Mouse (Mus musculus): ENCODE measurements around the gene Mmrn2. TPM values are rescaled to one million over a fixed set of nuclear protein-coding genes. Genes with fewer than 3 reads are reported as not detected.

The Mmrn2 gene
- polyA plus RNA-seq, 1 experiment = 19.4 TPM

DNA sequence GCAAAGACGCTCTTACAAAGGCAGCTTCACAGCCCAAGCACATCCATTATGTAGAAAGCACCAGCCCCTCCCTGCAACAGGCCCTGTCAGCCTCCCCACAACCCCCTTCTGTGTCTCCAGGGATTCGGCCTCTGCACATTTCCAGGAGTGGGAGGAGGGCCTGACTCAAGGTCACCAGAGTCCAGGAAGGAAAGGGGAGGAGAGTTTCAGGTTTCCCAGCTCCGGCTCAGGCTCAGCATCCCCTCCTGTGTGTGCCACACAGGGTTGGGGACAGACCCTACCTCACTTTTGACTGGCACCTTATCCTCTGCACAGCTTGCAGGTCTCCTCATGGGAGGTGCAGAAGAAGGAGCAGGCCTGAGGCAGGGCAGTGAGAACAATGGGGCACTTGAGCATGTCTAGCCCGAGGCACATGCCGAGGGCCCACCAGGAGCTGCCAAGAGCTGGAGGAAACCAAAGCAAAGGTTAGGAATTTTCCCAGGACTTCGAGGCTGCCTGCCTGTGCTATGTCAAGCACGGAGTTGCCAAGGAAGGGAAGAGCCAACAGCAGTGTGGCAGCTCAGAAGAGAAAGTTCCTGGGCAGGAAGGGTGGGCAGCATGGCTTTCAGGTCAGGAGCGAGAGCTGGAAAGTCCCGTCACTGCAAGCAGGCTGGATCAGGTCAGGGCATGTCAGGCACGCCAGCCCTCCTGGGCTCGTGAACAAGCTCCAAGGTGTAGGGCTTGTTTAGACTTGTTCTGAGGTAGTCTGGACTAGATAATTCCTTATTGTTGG lies 3.5 kb downstream of the Mmrn2 start:
- TF ChIP-seq CTCF (conservative IDR thresholded peaks at IDR 0.05; ENCODE audit: insufficient read depth, insufficient read length, low read depth, low read length) (no peak), POLR2A (IDR thresholded peaks at IDR 0.05; ENCODE audit: low read depth, low read length) (peak; percentile 24)
- peak overlapping the region; percentile 84 for H3K27ac ChIP-seq (ENCODE audit: insufficient read depth, low read depth, low read length)
- no peaks in the 10 kb centered on the region for H3K36me3 ChIP-seq (ENCODE audit: control insufficient read depth, insufficient read depth, low read length)
- H3K4me3 ChIP-seq (ENCODE audit: insufficient read depth, low read depth, low read length) = peak overlapping the region; percentile 39; the same call in 1 of the 2 replicates
- no peaks in the 10 kb centered on the region for H3K4me1 ChIP-seq (ENCODE audit: control insufficient read depth, insufficient read depth, low read length)
- 31% methylated on average over 11 of the region's 11 CpGs for WGBS
- DNase-seq = peak; percentile 87
- no peaks in the 10 kb centered on the region for H3K27me3 ChIP-seq (replicated peaks; ENCODE audit: control insufficient read depth, insufficient read depth, low read length)

DNA sequence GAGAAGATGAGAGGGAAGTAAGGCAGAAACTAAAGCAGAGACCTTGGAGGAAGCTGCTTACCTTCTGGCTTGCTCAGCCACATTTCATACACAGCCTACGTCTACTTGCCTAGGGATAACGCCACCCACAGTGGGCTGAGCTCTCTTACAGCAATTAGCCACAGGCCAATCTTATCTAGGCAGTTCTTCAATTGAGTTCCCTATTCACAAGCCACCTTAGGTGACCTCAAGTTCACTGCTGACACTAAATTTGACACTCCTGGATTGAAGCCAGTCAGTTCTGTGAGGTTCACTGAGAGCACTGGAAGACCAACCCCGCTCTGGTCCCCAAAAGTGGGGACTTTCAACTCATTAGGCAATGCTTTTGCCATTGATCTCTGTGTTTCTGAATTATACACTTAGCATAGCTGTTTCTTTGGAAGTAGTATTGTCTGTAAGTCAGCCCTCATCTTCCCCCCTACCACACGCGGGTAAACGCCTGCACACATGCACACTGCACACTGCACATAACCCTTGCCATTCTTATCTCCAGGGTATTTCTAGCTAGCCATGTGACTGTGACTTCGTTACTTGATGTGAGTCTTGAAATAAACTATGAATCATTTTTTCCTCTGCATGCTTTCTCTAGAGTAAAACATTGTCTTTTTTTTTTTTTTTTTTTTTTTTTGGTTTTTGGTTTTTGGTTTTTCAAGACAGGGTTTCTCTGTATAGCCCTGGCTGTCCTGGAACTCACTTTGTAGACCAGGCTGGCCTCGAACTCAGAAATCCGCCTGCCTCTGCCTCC lies 7.8 kb downstream of the Mmrn2 start:
- WGBS = 87% methylated on average over 9 of the region's 9 CpGs
- Histone ChIP-seq H3K27me3 (replicated peaks; ENCODE audit: control insufficient read depth, insufficient read depth, low read length) (no peaks in the 10 kb centered on the region), H3K4me1 (ENCODE audit: control insufficient read depth, insufficient read depth, low read length) (no peaks in the 10 kb centered on the region), H3K27ac (ENCODE audit: insufficient read depth, low read depth, low read length) (no peak overlapping the region), H3K4me3 (ENCODE audit: insufficient read depth, low read depth, low read length) (no peak overlapping the region), H3K36me3 (ENCODE audit: control insufficient read depth, insufficient read depth, low read length) (no peaks in the 10 kb centered on the region)
- no peak for DNase-seq
- TF ChIP-seq CTCF (conservative IDR thresholded peaks at IDR 0.05; ENCODE audit: insufficient read depth, insufficient read length, low read depth, low read length) (no peak), POLR2A (IDR thresholded peaks at IDR 0.05; ENCODE audit: low read depth, low read length) (no peak)

DNA sequence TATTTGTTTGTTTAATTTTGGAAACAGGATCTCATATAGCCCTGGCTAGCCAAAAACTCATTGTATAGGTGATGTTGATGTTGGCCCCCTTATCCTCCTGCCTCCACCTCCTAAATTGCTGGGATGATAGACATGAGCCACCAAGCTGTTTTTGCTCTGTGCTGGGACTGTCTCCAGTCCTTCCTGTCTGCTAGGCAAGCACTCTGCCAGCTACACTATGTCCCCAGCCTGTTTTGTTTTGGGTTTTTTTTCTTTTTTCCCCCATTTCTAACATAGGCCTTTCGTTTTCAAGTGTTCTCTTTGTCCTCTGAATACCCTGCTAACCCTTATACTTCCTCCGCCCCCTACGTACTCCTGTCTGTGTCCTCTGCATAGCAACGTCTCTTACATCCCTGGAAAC lies 18.0 kb downstream of the Mmrn2 start:
- DNase-seq = no peak
- 69% methylated on average over 4 of the region's 4 CpGs for WGBS
- no peak overlapping the region for H3K27ac ChIP-seq (ENCODE audit: insufficient read depth, low read depth, low read length)

DNA sequence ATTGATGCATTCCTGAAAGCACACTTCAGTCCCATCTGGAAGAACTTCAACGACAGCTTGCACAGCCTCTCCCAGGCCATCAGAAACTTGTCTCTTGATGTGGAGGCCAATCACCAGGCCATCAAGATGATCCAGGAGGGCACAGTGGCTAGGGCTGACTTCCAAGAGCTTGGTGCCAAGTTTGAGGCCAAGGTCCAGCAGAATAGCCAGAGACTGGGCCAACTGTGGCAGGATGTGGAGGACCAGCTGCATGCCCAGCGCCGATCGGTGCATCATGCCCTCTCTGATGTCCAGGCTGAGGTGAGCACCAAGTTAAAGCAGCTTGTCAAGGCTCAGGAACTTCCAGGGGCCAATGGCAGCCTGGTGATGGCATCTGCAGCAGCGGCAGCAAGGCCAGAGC lies 22.6 kb downstream of the Mmrn2 start:
- 75% methylated on average over 5 of the region's 5 CpGs for WGBS
- TF ChIP-seq CTCF (conservative IDR thresholded peaks at IDR 0.05; ENCODE audit: insufficient read depth, insufficient read length, low read depth, low read length) (no peak), POLR2A (IDR thresholded peaks at IDR 0.05; ENCODE audit: low read depth, low read length) (no peak)
- DNase-seq = peak; percentile 77

More for the DNA sequence above, 18.0 kb downstream of the Mmrn2 start:
- no peaks in the 10 kb centered on the region for H3K36me3 ChIP-seq (ENCODE audit: control insufficient read depth, insufficient read depth, low read length)
- no peak overlapping the region for H3K4me3 ChIP-seq (ENCODE audit: insufficient read depth, low read depth, low read length)
- H3K27me3 ChIP-seq (replicated peaks; ENCODE audit: control insufficient read depth, insufficient read depth, low read length) = no peaks in the 10 kb centered on the region
- no peaks in the 10 kb centered on the region for H3K4me1 ChIP-seq (ENCODE audit: control insufficient read depth, insufficient read depth, low read length)
- TF ChIP-seq POLR2A (IDR thresholded peaks at IDR 0.05; ENCODE audit: low read depth, low read length) (no peak), CTCF (conservative IDR thresholded peaks at IDR 0.05; ENCODE audit: insufficient read depth, insufficient read length, low read depth, low read length) (no peak)

DNA sequence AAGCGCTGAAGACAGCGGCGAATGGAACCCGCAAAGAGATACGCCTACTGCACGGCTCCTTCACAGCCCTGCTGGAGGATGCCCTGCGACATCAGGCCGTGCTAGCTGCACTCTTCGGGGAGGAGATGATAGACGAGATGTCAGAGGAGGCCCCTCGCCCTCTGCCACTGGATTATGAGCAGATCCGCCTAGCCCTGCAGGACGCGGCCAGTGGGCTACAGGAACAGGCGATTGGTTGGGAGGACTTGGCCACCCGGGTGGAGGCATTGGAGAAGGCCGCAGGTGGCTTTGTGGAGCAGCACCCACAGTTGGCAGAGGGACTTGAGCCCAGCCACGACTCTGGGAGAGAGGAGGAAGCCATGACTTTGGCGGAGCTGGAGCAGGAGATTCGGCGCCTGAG lies 23.6 kb downstream of the Mmrn2 start:
- H3K27me3 ChIP-seq (replicated peaks; ENCODE audit: control insufficient read depth, insufficient read depth, low read length) = no peaks in the 10 kb centered on the region
- TF ChIP-seq POLR2A (IDR thresholded peaks at IDR 0.05; ENCODE audit: low read depth, low read length) (no peak), CTCF (conservative IDR thresholded peaks at IDR 0.05; ENCODE audit: insufficient read depth, insufficient read length, low read depth, low read length) (no peak)
- 88% methylated on average over 21 of the region's 21 CpGs for WGBS

More for the DNA sequence above, 22.6 kb downstream of the Mmrn2 start:
- H3K27ac ChIP-seq (ENCODE audit: insufficient read depth, low read depth, low read length) = no peak overlapping the region
- H3K4me1 ChIP-seq (ENCODE audit: control insufficient read depth, insufficient read depth, low read length) = no peaks in the 10 kb centered on the region
- H3K27me3 ChIP-seq (replicated peaks; ENCODE audit: control insufficient read depth, insufficient read depth, low read length) = no peaks in the 10 kb centered on the region
- no peaks in the 10 kb centered on the region for H3K36me3 ChIP-seq (ENCODE audit: control insufficient read depth, insufficient read depth, low read length)
- no peak overlapping the region for H3K4me3 ChIP-seq (ENCODE audit: insufficient read depth, low read depth, low read length)

DNA sequence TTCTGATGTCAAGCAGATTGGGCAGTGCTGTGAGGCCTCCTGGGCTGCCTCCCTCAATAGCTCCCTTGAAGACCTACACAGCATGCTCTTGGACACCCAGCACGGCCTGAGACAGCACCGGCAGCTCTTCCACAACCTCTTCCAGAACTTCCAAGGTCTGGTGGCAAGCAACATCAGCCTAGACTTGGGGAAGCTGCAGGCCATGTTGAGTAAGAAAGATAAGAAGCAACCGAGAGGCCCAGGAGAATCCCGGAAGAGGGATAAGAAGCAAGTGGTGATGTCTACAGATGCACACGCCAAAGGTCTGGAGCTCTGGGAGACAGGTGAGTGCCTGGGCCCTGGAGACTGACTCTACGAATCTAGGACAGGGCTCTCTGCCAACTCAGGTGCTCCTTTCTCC lies 24.0 kb downstream of the Mmrn2 start:
- Histone ChIP-seq H3K36me3 (ENCODE audit: control insufficient read depth, insufficient read depth, low read length) (no peaks in the 10 kb centered on the region), H3K4me3 (ENCODE audit: insufficient read depth, low read depth, low read length) (no peak overlapping the region), H3K27me3 (replicated peaks; ENCODE audit: control insufficient read depth, insufficient read depth, low read length) (no peaks in the 10 kb centered on the region), H3K4me1 (ENCODE audit: control insufficient read depth, insufficient read depth, low read length) (no peaks in the 10 kb centered on the region), H3K27ac (ENCODE audit: insufficient read depth, low read depth, low read length) (no peak overlapping the region)
- DNase-seq = no peak
- 94% methylated on average over 6 of the region's 6 CpGs for WGBS
- no peak for TF ChIP-seq CTCF (conservative IDR thresholded peaks at IDR 0.05; ENCODE audit: insufficient read depth, insufficient read length, low read depth, low read length)
- no peak for TF ChIP-seq POLR2A (IDR thresholded peaks at IDR 0.05; ENCODE audit: low read depth, low read length)

More for the DNA sequence above, 23.6 kb downstream of the Mmrn2 start:
- no peaks in the 10 kb centered on the region for H3K4me1 ChIP-seq (ENCODE audit: control insufficient read depth, insufficient read depth, low read length)
- H3K27ac ChIP-seq (ENCODE audit: insufficient read depth, low read depth, low read length) = no peak overlapping the region
- H3K4me3 ChIP-seq (ENCODE audit: insufficient read depth, low read depth, low read length) = no peak overlapping the region
- DNase-seq = no peak
- no peaks in the 10 kb centered on the region for H3K36me3 ChIP-seq (ENCODE audit: control insufficient read depth, insufficient read depth, low read length)

DNA sequence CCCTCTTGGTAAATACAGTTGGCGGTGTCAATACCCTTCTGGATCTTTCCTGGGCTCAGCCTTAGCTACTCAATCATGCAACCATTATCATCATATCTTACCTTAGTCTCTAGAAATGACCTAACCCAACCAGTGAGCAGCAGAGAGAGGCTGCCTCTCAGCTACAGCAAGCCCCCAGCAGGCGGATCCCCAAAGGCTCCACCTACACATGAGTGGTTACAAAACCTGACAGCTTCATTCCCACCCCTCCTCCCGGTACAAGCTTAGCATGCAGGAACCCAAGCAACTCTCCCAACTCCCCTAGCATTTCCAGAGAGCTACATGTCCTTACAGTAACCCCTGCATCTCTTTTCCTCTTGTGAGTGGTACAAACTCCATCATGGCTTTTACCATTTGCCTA lies 24.8 kb downstream of the Mmrn2 start:
- TF ChIP-seq CTCF (conservative IDR thresholded peaks at IDR 0.05; ENCODE audit: insufficient read depth, insufficient read length, low read depth, low read length) = no peak
- TF ChIP-seq POLR2A (IDR thresholded peaks at IDR 0.05; ENCODE audit: low read depth, low read length) = no peak
- no peak for DNase-seq
- Histone ChIP-seq H3K27me3 (replicated peaks; ENCODE audit: control insufficient read depth, insufficient read depth, low read length) (no peaks in the 10 kb centered on the region), H3K27ac (ENCODE audit: insufficient read depth, low read depth, low read length) (no peak overlapping the region), H3K4me3 (ENCODE audit: insufficient read depth, low read depth, low read length) (no peak overlapping the region), H3K4me1 (ENCODE audit: control insufficient read depth, insufficient read depth, low read length) (no peaks in the 10 kb centered on the region), H3K36me3 (ENCODE audit: control insufficient read depth, insufficient read depth, low read length) (no peaks in the 10 kb centered on the region)
- WGBS = 89% methylated on average over 3 of the region's 3 CpGs
